Mouse (Mus musculus) thymus, postnatal 10 days (tissue): ENCODE data around the gene Olfr1337.
"Not testable (repeated sequence)": the region's sequence is repeated elsewhere in the genome, so short reads cannot be mapped to it uniquely, and the experiment has no call there.

Experiments used
- DNase-seq, 2 experiments: peaks; one replicate each; pipeline ENCODE4 v3.0.0; 2021; ENCODE audit warnings: low spot score in 2 of 2

Olfr1337 gene

GRCm38 (mm10) chr4:118782486-118782885, at the start of gene Olfr1337:
Gene Olfr1337, minus strand, starts transcription at chr4:118782586.
- DNase-seq, result no peak

DNA sequence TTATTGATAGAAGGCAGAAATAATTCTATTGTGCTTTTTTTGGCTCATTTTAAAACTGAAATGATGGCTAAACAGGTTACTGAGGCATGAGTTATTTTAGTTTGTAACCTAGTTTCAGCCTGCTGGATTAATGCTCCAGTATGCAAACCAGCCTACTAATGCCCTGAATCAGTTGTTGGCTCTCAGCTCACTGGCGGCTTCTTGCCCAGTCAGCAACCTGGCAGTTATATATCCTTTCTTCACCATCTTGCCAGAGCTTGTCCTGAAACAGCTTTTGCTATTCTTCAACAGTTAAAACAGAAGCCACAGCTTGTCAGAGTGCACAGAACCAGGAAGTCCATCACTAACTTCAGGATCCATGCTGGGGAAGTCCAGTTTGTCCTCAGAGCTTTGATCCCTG, 36.5 kb upstream of the Olfr1337 start:
- DNase-seq, result no peak

DNA sequence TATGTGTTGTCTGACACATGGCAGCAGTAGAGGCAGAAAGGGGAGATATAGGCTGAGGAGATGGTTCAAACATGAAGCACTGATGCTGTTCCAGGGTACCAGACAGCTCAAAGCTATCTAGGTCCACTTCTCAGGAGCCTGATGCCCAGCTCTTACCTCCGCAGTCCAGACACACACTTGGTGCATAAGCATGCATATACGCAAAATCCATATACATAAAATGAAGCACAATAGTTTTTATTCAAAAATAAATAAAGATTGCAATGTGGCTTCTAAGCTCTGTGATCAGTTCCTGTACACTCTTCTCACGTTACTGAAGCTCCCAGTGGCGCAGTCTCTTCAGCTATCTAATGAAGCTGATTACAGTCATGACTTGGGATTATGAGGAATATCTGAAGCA, 27.5 kb upstream of the Olfr1337 start, which contains the start of gene Olfr1335:
Gene Olfr1335, minus strand, starts transcription at position 101 of the 400 bp plus-strand sequence.
- DNase-seq, result no peak

DNA sequence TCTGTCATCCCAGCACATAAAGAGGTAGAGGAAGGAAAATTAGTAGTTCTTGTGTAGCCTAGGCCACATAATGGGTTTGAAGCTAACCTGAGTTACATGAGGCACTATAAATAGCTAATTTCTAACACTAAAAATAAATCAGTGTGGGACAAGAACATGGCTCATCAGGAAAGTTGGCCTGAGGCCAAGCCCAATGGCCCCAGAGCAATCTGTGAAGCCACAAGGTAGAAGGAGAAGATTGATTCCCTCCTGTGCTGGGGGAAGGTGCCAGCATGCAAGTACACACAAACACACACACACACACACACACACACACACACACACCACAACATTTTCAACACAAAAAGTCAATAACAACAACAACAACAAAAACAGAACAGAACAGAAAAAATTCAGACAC, 10.4 kb upstream of the Olfr1337 start:
- not testable (repeated sequence) for DNase-seq

GRCm38 (mm10) chr4:118758637-118759036, 23.7 kb downstream of the Olfr1337 start, which contains the start of gene Olfr1338:
Gene Olfr1338, minus strand, starts transcription at chr4:118758737.
- DNase-seq, result no peak

GRCm38 (mm10) chr4:118741881-118742280, 40.5 kb downstream of the Olfr1337 start:
- DNase-seq, result no peak

GRCm38 (mm10) chr4:118740988-118741698, 41.2 kb downstream of the Olfr1337 start:
- DNase-seq, result no peak

DNA sequence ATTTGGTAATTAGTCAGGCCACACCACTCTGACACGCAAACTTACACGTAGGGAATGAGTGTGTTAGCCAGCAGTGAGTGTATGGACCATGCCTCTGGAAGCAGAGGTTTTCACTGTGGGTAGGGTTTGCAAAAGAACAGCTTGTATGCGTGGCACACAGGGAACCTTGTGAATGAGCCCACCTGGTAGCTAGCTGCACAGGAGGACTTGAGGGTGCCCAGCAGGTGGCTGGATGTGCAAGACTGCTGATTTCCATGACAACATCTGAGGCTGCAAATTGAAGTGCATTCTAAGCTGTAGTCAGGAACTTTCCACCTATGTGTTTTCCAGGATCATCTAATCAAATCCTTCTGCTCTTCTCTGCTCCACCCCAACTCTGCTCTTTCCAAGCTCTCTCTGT, 42.8 kb downstream of the Olfr1337 start:
- DNase-seq, result no peak

- no peak for DNase-seq
Measured at GRCm38 (mm10) chr4:118731875-118732274, 50.5 kb downstream of the Olfr1337 start, which contains the start of gene Olfr1339. Gene Olfr1339, plus strand, starts transcription at chr4:118732175.
